Mouse (Mus musculus) MEL (cell line): ENCODE measurements around the gene Tkt. TPM values are rescaled to one million over a fixed set of nuclear protein-coding genes. Genes with fewer than 3 reads are reported as not detected.

Source experiments
- DNase-seq: peaks from one replicate; pipeline ENCODE4 v3.0.0; 2011; ENCODE audit warnings: low read depth, low spot score
- H3K27ac ChIP-seq: 2 replicates; pipeline ENCODE4 v1.5.1; 2012; ENCODE audit warnings: low read depth, mild to moderate bottlenecking, control low read depth, low read length, moderate library complexity; ENCODE audit not compliant: control insufficient read depth
- H3K27me3 ChIP-seq, 2 experiments: fragments of 150-350 bp in 1 of 2; sonication (generic) in 1 of 2; 2 replicates each; pipeline ENCODE4 v1.6.1; 2012; ENCODE audit warnings: low read length in 2 of 2, mild to moderate bottlenecking in 2 of 2, improper control_type of control experiment in 1 of 2, moderate library complexity in 1 of 2; ENCODE audit not compliant: insufficient read depth in 2 of 2, control insufficient read depth in 1 of 2
- H3K36me3 ChIP-seq, 2 experiments: 2 replicates each; pipeline ENCODE4 v1.6.1; 2012 to 2014; ENCODE audit warnings: low read length in 2 of 2, improper control_type of control experiment in 1 of 2, inconsistent platforms in 1 of 2, mild to moderate bottlenecking in 1 of 2; ENCODE audit not compliant: insufficient read depth in 2 of 2, control insufficient read depth in 1 of 2
- H3K4me1 ChIP-seq, 2 experiments: fragments of 150-350 bp in 1 of 2; sonication (generic) in 1 of 2; 2 replicates each; pipeline ENCODE4 v1.6.1; 2012; ENCODE audit warnings: low read length in 2 of 2, improper control_type of control experiment in 1 of 2, mild to moderate bottlenecking in 1 of 2; ENCODE audit not compliant: insufficient read depth in 2 of 2, control insufficient read depth in 1 of 2
- H3K4me3 ChIP-seq, 2 experiments: fragments of 150-350 bp in 1 of 2; sonication (generic) in 1 of 2; 2 replicates each; pipeline ENCODE4 v1.5.1; 2012; ENCODE audit warnings: low read depth in 2 of 2, low read length in 2 of 2, mild to moderate bottlenecking in 2 of 2, moderate library complexity in 2 of 2, control low read depth in 1 of 2, improper control_type of control experiment in 1 of 2; ENCODE audit not compliant: control insufficient read depth in 1 of 2, insufficient read depth in 1 of 2
- H3K79me2 ChIP-seq: 2 replicates; pipeline ENCODE4 v1.6.1; 2012; ENCODE audit warnings: mild to moderate bottlenecking, low read length, moderate library complexity; ENCODE audit not compliant: control insufficient read depth, poor library complexity, insufficient read depth
- H3K9ac ChIP-seq: 2 replicates; pipeline ENCODE4 v1.6.1; 2012; ENCODE audit warnings: low read depth, mild to moderate bottlenecking, control low read depth, low read length, moderate library complexity; ENCODE audit not compliant: control insufficient read depth, poor library complexity, severe bottlenecking
- H3K9me3 ChIP-seq: fragments of 150-350 bp; sonication (generic); replicated peaks from 2 replicates; pipeline ENCODE4 v1.6.1; 2012; ENCODE audit warnings: mild to moderate bottlenecking, low read length, improper control_type of control experiment, moderate library complexity; ENCODE audit not compliant: insufficient read depth
- CHD2 ChIP-seq: IDR thresholded peaks from 2 replicates; pipeline ENCODE4 v1.6.1; 2011; ENCODE audit warnings: low read length, improper control_type of control experiment
- MXI1 ChIP-seq: IDR thresholded peaks from 2 replicates; pipeline ENCODE4 v1.6.1; 2011; ENCODE audit warnings: mild to moderate bottlenecking, low read depth, low read length, improper control_type of control experiment
- NELFE ChIP-seq: IDR thresholded peaks from 2 replicates; pipeline ENCODE4 v1.6.1; 2011; ENCODE audit warnings: low read depth, low read length, improper control_type of control experiment
- TBP ChIP-seq: IDR thresholded peaks from 2 replicates; pipeline ENCODE4 v1.8.0; 2011; ENCODE audit warnings: low read depth, low read length, improper control_type of control experiment
- ZKSCAN1 ChIP-seq: IDR thresholded peaks from 2 replicates; pipeline ENCODE4 v1.6.1; 2012; ENCODE audit warnings: low read depth, mild to moderate bottlenecking, inconsistent platforms, low read length, improper control_type of control experiment, moderate library complexity
- polyA plus RNA-seq, 2 experiments: library from polyadenylated mRNA; stranded (reverse) in 1 of 2; unstranded in 1 of 2; fragments of >175 nt in 1 of 2; fragments of >200 nt in 1 of 2; gene quantifications; 2 replicates each; pipeline versions ENCODE4 v1.2.1 to v1.2.4; 2012; ENCODE audit warnings: low replicate concordance in 2 of 2, low read depth in 1 of 2; ENCODE audit not compliant: insufficient read length in 2 of 2, insufficient read depth in 1 of 2, missing spikeins in 1 of 2
- total RNA-seq: library from RNA; depleted of rRNA; stranded (reverse); fragments of 300-350 nt; gene quantifications from 2 replicates; pipeline ENCODE4 v1.2.3, GENCODE M21; 2012; rRNA removed

The Tkt gene
- total and polyA plus RNA-seq, 3 experiments: 115 to 1,273 (median 640) TPM

DNA sequence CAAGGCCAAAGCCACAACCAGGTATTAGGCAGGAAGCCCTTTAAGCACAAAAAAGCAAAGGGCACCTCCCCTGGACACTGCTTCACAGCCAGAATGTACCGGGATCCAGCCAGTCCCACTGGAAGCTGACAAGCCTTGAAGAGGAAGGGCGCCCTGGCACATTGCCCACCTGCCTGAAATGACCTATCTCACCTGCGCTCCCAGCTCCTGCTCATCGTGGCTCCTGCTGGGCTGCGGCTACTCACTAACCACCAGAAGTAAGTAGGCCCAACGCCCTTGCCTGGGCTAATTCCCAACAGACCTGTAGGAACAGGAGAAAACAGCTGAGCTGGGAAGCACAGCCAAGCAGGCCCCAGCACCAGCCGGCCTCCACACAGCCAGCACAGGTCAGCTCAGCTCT lies 74.0 kb downstream of the Tkt start (continued):
- no peak for TF ChIP-seq CHD2
- no peak for TF ChIP-seq TBP
- TF ChIP-seq, all 39 proteins: peak for 0

DNA sequence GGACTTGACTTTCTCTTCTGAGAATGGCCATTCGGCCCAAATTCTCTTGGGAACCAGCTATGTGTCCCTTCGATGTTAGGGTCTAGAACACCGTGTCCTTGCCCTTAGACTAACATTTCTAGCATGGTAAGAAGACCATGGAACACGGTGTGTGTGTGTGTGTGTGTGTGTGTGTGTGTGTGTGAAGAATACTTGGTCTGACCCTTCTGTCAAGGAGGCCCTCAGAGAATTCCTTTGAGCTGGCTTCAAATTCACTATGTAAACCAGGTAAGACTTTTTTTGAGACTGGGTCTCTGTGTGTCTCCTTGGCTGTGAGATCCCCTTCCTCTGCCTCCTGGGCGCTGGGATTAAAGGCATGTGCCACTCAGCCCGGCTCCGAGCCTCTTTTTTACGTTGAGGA lies 74.4 kb downstream of the Tkt start:
- H3K27ac ChIP-seq: no peak overlapping the region
- no peaks in the 10 kb centered on the region for H3K9me3 ChIP-seq
- DNase-seq: no peak
- peaks cover 0 to 10% of the 10 kb centered on the region in 2 experiments; a peak in 2 of 4 replicates for H3K36me3 ChIP-seq
- TF ChIP-seq ZKSCAN1 (no peak), NELFE (no peak), MXI1 (no peak)
- TF ChIP-seq, all 39 proteins: peak for 0
- Histone ChIP-seq H3K27me3 (no peaks in the 10 kb centered on the region), H3K4me3 (no peak overlapping the region), H3K4me1 (peaks cover 13 to 32% of the 10 kb centered on the region in 2 experiments), H3K9ac (no peak overlapping the region), H3K79me2 (peaks cover 22% of the 10 kb centered on the region)

Other genes with a start within 250 kb of the Tkt start
- 17.6 and 21.4 TPM in 2 replicates for gene Dcp1a, start 68.8 kb upstream of the Tkt start, total RNA-seq
- 10 to 100 TPM in 1 of 2 experiments, not detected in 1; 31.4 TPM for gene Dcp1a, start 68.8 kb upstream of the Tkt start, polyA plus RNA-seq
- gene Cacna1d, start 56.9 kb upstream of the Tkt start, total RNA-seq: not detected in 2 replicates
- gene Cacna1d, start 56.9 kb upstream of the Tkt start, polyA plus RNA-seq: not detected
- gene Prkcd, start 77.9 kb downstream of the Tkt start, total RNA-seq: 33.9 and 37.4 TPM in 2 replicates
- 10 to 100 TPM in 1 of 2 experiments, not detected in 1; 72.7 TPM for gene Prkcd, start 77.9 kb downstream of the Tkt start, polyA plus RNA-seq
- 8.0 and 9.1 TPM in 2 replicates for gene Rft1, start 106.0 kb downstream of the Tkt start, total RNA-seq
- 10 to 100 TPM in 1 of 2 experiments, not detected in 1; 11.3 TPM for gene Rft1, start 106.0 kb downstream of the Tkt start, polyA plus RNA-seq
- gene Sfmbt1, start 166.5 kb downstream of the Tkt start, total RNA-seq: 9.4 and 12.4 TPM in 2 replicates
- 10 to 100 TPM; 13.7 to 33.0 TPM for gene Sfmbt1, start 166.5 kb downstream of the Tkt start, polyA plus RNA-seq